Mouse (Mus musculus): ENCODE data around the gene Sash1.
"Not testable (repeated sequence)": the region's sequence is repeated elsewhere in the genome, so short reads cannot be mapped to it uniquely, and the experiment has no call there.

Gene Sash1

GRCm38 (mm10) chr10:8757429-8757931 lies 128.4 kb downstream of the Sash1 start:
- DNase-seq (ENCODE audit: low read depth, low spot score), result no peak

GRCm38 (mm10) chr10:8756604-8757354 lies 129.1 kb downstream of the Sash1 start:
- DNase-seq (ENCODE audit: low read depth, low spot score), result no peak

GRCm38 (mm10) chr10:8753377-8753776 lies 132.5 kb downstream of the Sash1 start:
- DNase-seq (ENCODE audit: low read depth, low spot score), result no peak

GRCm38 (mm10) chr10:8752436-8752835 lies 133.4 kb downstream of the Sash1 start:
- DNase-seq (ENCODE audit: low read depth, low spot score), result no peak

- DNase-seq (ENCODE audit: low read depth, low spot score), result no peak
Measured at GRCm38 (mm10) chr10:8749537-8749936, 136.3 kb downstream of the Sash1 start.

- no peak for DNase-seq (ENCODE audit: low read depth, low spot score)
Measured at GRCm38 (mm10) chr10:8747450-8748212, 138.2 kb downstream of the Sash1 start.

- DNase-seq (ENCODE audit: low read depth, low spot score), result no peak
Measured at GRCm38 (mm10) chr10:8746082-8746696, 139.7 kb downstream of the Sash1 start.

- DNase-seq (ENCODE audit: low read depth, low spot score), result peak; percentile 56
Measured at GRCm38 (mm10) chr10:8742872-8743271, 143.0 kb downstream of the Sash1 start.

- DNase-seq (ENCODE audit: low read depth, low spot score), result no peak
Measured at GRCm38 (mm10) chr10:8741505-8741904, 144.4 kb downstream of the Sash1 start.

GRCm38 (mm10) chr10:8740797-8741196 lies 145.1 kb downstream of the Sash1 start:
- DNase-seq (ENCODE audit: low read depth, low spot score), result no peak

- no peak for DNase-seq (ENCODE audit: low read depth, low spot score)
Measured at GRCm38 (mm10) chr10:8729387-8730337, 156.2 kb downstream of the Sash1 start.

- DNase-seq (ENCODE audit: low read depth, low spot score), result no peak
Measured at GRCm38 (mm10) chr10:8719345-8719744, 166.5 kb downstream of the Sash1 start.

- DNase-seq (ENCODE audit: low read depth, low spot score), result no peak
Measured at GRCm38 (mm10) chr10:8718831-8719230, 167.0 kb downstream of the Sash1 start.

- DNase-seq (ENCODE audit: low read depth, low spot score), result no peak
Measured at GRCm38 (mm10) chr10:8717171-8717570, 168.7 kb downstream of the Sash1 start.

GRCm38 (mm10) chr10:8715679-8716284 lies 170.1 kb downstream of the Sash1 start:
- DNase-seq (ENCODE audit: low read depth, low spot score), result peak; percentile 64

GRCm38 (mm10) chr10:8696636-8697035 lies 189.2 kb downstream of the Sash1 start:
- not testable (repeated sequence) for DNase-seq (ENCODE audit: low read depth, low spot score)

- no peak for DNase-seq (ENCODE audit: low read depth, low spot score)
Measured at GRCm38 (mm10) chr10:8693996-8694500, 191.8 kb downstream of the Sash1 start.

GRCm38 (mm10) chr10:8693561-8693960 lies 192.3 kb downstream of the Sash1 start:
- no peak for DNase-seq (ENCODE audit: low read depth, low spot score)

GRCm38 (mm10) chr10:8692531-8692930 lies 193.3 kb downstream of the Sash1 start:
- DNase-seq (ENCODE audit: low read depth, low spot score), result no peak

- no peak for DNase-seq (ENCODE audit: low read depth, low spot score)
Measured at GRCm38 (mm10) chr10:8686219-8686618, 199.7 kb downstream of the Sash1 start.
